Mouse (Mus musculus): ENCODE data around the gene Jun. TPM values are rescaled to one million over a fixed set of nuclear protein-coding genes. Genes with fewer than 3 reads are reported as not detected.

Jun gene
- total RNA-seq, 2 experiments from 2014 or later, result 15.6 to 167 TPM

- no peak for ATAC-seq (replicated peaks; ENCODE audit: low FRiP score, low TSS enrichment, poor library complexity, severe bottlenecking)
These were observed 24.3 kb upstream of the Jun start for GRCm38 (mm10) chr4:95076279-95076678.

- ATAC-seq (replicated peaks; ENCODE audit: low FRiP score, low TSS enrichment, poor library complexity, severe bottlenecking), result peak; percentile 36; the same call in 1 of the 2 replicates
These were observed 23.6 kb upstream of the Jun start for GRCm38 (mm10) chr4:95075591-95076002.

GRCm38 (mm10) chr4:95074319-95074718 is 22.3 kb upstream of the Jun start:
- no peak for ATAC-seq (replicated peaks; ENCODE audit: low FRiP score, low TSS enrichment, poor library complexity, severe bottlenecking)

- no peak for ATAC-seq (replicated peaks; ENCODE audit: low FRiP score, low TSS enrichment, poor library complexity, severe bottlenecking)
These were observed 21.3 kb upstream of the Jun start for GRCm38 (mm10) chr4:95073214-95073750.

- ATAC-seq (replicated peaks; ENCODE audit: low FRiP score, low TSS enrichment, poor library complexity, severe bottlenecking), result 0 out of 2 replicates have a peak, but pooled peaks have one; percentile 36
These were observed 18.4 kb upstream of the Jun start for GRCm38 (mm10) chr4:95070407-95070806.

GRCm38 (mm10) chr4:95068045-95068948 is 16.3 kb upstream of the Jun start:
- ATAC-seq (replicated peaks; ENCODE audit: low FRiP score, low TSS enrichment, poor library complexity, severe bottlenecking), result no peak

- ATAC-seq (replicated peaks; ENCODE audit: low FRiP score, low TSS enrichment, poor library complexity, severe bottlenecking), result no peak
These were observed 11.7 kb upstream of the Jun start for GRCm38 (mm10) chr4:95063609-95064210.

- no peak for ATAC-seq (replicated peaks; ENCODE audit: low FRiP score, low TSS enrichment, poor library complexity, severe bottlenecking)
These were observed 10.9 kb upstream of the Jun start for GRCm38 (mm10) chr4:95062873-95063272.

- ATAC-seq (replicated peaks; ENCODE audit: low FRiP score, low TSS enrichment, poor library complexity, severe bottlenecking), result no peak
These were observed 5.2 kb upstream of the Jun start for GRCm38 (mm10) chr4:95057264-95057663.

GRCm38 (mm10) chr4:95055276-95055675 is 3.3 kb upstream of the Jun start:
- ATAC-seq (replicated peaks; ENCODE audit: low FRiP score, low TSS enrichment, poor library complexity, severe bottlenecking), result no peak

- ATAC-seq (replicated peaks; ENCODE audit: low FRiP score, low TSS enrichment, poor library complexity, severe bottlenecking), result no peak
These were observed 2.3 kb upstream of the Jun start for GRCm38 (mm10) chr4:95054336-95054735.

- no peak for ATAC-seq (replicated peaks; ENCODE audit: low FRiP score, low TSS enrichment, poor library complexity, severe bottlenecking)
These were observed 1.7 kb upstream of the Jun start for GRCm38 (mm10) chr4:95053791-95054117.

- ATAC-seq (replicated peaks; ENCODE audit: low FRiP score, low TSS enrichment, poor library complexity, severe bottlenecking), result peak; percentile 47
These were observed 1.2 kb upstream of the Jun start for GRCm38 (mm10) chr4:95053041-95053790.

GRCm38 (mm10) chr4:95051311-95051871 is 631 bp downstream of the Jun start:
- ATAC-seq (replicated peaks; ENCODE audit: low FRiP score, low TSS enrichment, poor library complexity, severe bottlenecking), result peak; percentile 6

- ATAC-seq (replicated peaks; ENCODE audit: low FRiP score, low TSS enrichment, poor library complexity, severe bottlenecking), result peak; percentile 7; the same call in 1 of the 2 replicates
These were observed 1.3 kb downstream of the Jun start for GRCm38 (mm10) chr4:95050518-95051278.

GRCm38 (mm10) chr4:95049884-95050517 is 2.0 kb downstream of the Jun start:
- no peak for ATAC-seq (replicated peaks; ENCODE audit: low FRiP score, low TSS enrichment, poor library complexity, severe bottlenecking)

- ATAC-seq (replicated peaks; ENCODE audit: low FRiP score, low TSS enrichment, poor library complexity, severe bottlenecking), result no peak
These were observed 2.9 kb downstream of the Jun start for GRCm38 (mm10) chr4:95049153-95049552.

- ATAC-seq (replicated peaks; ENCODE audit: low FRiP score, low TSS enrichment, poor library complexity, severe bottlenecking), result no peak
These were observed 3.3 kb downstream of the Jun start for GRCm38 (mm10) chr4:95048731-95049100.
